Mouse (Mus musculus) kidney, postnatal 4 days (tissue): ENCODE data around the gene Rfx8.

ENCODE experiments used
- DNase-seq, 2 experiments: peaks; one replicate each; pipeline ENCODE4 v3.0.0; 2021; ENCODE audit warnings: mixed read lengths in 2 of 2

The Rfx8 gene

GRCm38 (mm10) chr1:39734311-39734710, 13.5 kb upstream of the Rfx8 start:
- peak in 1 of 2 experiments; percentile 53 for DNase-seq

GRCm38 (mm10) chr1:39733876-39734275, 13.1 kb upstream of the Rfx8 start:
- no peak for DNase-seq

- no peak for DNase-seq
Measured at GRCm38 (mm10) chr1:39732081-39732480, 11.3 kb upstream of the Rfx8 start.

GRCm38 (mm10) chr1:39731543-39731942, 10.7 kb upstream of the Rfx8 start:
- DNase-seq, result peak; percentile 28 to 46

- DNase-seq, result no peak
Measured at GRCm38 (mm10) chr1:39730868-39731267, 10.1 kb upstream of the Rfx8 start.

GRCm38 (mm10) chr1:39729919-39730318, 9.1 kb upstream of the Rfx8 start:
- DNase-seq, result no peak

- no peak for DNase-seq
Measured at GRCm38 (mm10) chr1:39721351-39721726, 542 bp upstream of the Rfx8 start.

- no peak for DNase-seq
Measured at GRCm38 (mm10) chr1:39720186-39720585, 611 bp downstream of the Rfx8 start.

GRCm38 (mm10) chr1:39715551-39715950, 5.2 kb downstream of the Rfx8 start:
- no peak for DNase-seq

- no peak for DNase-seq
Measured at GRCm38 (mm10) chr1:39714729-39715128, 6.1 kb downstream of the Rfx8 start.

- peak; percentile 60 to 78 for DNase-seq
Measured at GRCm38 (mm10) chr1:39713842-39714658, 6.7 kb downstream of the Rfx8 start.

GRCm38 (mm10) chr1:39713300-39713699, 7.5 kb downstream of the Rfx8 start:
- DNase-seq, result no peak

- peak; percentile 48 to 58 for DNase-seq
Measured at GRCm38 (mm10) chr1:39712261-39712660, 8.5 kb downstream of the Rfx8 start.

GRCm38 (mm10) chr1:39710604-39711003, 10.2 kb downstream of the Rfx8 start:
- no peak for DNase-seq

GRCm38 (mm10) chr1:39710016-39710415, 10.8 kb downstream of the Rfx8 start:
- DNase-seq, result no peak

GRCm38 (mm10) chr1:39708778-39709177, 12.0 kb downstream of the Rfx8 start:
- DNase-seq, result no peak

- DNase-seq, result peak in 1 of 2 experiments; percentile 59
Measured at GRCm38 (mm10) chr1:39702216-39703046, 18.4 kb downstream of the Rfx8 start.

- DNase-seq, result peak; percentile 48 to 65
Measured at GRCm38 (mm10) chr1:39701274-39701602, 19.6 kb downstream of the Rfx8 start.

- DNase-seq, result peak; percentile 47 to 61
Measured at GRCm38 (mm10) chr1:39700599-39701273, 20.1 kb downstream of the Rfx8 start.

GRCm38 (mm10) chr1:39698456-39698855, 22.3 kb downstream of the Rfx8 start:
- DNase-seq, result no peak

- DNase-seq, result peak in 1 of 2 experiments; percentile 56
Measured at GRCm38 (mm10) chr1:39695198-39695597, 25.6 kb downstream of the Rfx8 start.

GRCm38 (mm10) chr1:39694756-39695155, 26.0 kb downstream of the Rfx8 start:
- peak in 1 of 2 experiments; percentile 48 for DNase-seq

GRCm38 (mm10) chr1:39691974-39692373, 28.8 kb downstream of the Rfx8 start:
- DNase-seq, result no peak
